Mouse (Mus musculus): ENCODE data around the gene Rassf3. TPM values are rescaled to one million over a fixed set of nuclear protein-coding genes. Genes with fewer than 3 reads are reported as not detected.
A peak's percentile ranks its signal among the peaks of the same experiment; 100 is the strongest.

Rassf3 gene
- total RNA-seq, 4 experiments from 2014 or later = 43.2 to 52.0 (median 45.0) TPM

DNA sequence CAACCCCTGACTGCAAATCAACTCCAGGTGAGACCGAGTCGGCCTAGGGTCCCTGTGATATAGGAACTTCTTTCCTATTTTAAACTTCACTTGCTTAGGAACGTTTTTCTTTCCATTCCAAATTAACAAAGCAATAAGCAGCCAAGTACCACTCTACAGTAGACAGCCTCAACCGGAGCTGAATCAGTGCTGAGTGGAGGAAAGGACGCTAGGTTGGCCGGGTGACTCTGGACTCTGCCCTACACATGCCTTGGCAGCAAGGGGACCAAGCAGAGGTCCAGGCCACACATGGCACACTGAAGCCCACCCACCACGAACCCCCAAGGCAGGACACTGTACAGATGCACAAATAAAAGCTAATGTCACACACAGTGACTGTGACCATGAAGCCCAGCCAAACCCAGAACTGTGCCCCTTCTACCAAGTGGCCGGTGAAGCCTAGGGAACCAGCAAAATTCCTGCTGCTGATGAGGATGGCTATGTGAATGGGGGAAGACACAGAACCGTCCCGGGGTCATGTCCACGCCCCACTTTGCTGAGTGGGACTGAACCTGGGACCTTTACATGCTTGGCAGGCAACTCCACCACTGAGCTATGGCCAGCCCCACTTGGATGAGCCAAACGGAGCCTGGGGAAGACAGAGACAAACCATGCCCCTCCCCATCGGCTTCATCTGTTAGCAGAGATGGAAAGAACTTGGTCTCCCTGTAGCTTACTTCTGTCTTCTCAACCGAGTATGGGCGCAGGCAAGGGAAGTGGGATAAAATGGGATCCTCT is 45.2 kb downstream of the Rassf3 start:
- DNase-seq (ENCODE audit: low spot score in 2 of 2) = no peak

DNA sequence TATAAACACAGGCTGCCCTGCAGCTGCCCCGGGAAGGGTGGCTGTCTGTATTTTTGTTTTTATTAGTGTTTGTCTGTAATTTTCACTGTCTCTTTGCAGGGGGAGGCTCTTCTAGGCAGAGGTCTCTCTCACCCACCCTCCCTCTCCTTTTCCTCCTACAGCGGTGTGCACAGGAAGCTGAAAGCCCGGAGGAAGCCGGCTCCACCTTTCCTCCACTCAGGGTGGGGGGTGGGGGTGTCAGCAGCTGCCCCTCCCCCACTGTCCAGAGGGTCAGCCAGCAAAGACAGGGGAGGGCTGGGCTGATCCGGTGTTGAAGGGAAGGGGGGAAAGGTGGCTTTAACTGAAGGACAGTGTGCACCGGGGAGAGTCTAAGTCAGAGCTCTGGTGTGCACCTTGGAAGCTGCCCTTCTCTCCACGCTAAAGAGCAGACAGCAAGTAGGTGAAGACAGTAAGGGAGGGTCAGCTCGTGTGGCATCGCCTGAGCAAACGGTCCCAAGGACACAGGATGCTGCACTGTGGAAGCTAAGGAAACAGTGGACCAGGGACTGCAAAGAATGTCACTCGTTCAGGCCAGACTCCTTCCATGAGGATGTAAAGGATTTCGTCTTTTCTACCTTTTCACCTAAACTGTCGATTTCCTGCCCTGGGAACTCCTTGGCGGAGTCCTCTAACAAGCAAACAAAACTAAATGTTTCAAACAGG is 46.0 kb downstream of the Rassf3 start:
- DNase-seq (ENCODE audit: low spot score in 2 of 2) = no peak

DNA sequence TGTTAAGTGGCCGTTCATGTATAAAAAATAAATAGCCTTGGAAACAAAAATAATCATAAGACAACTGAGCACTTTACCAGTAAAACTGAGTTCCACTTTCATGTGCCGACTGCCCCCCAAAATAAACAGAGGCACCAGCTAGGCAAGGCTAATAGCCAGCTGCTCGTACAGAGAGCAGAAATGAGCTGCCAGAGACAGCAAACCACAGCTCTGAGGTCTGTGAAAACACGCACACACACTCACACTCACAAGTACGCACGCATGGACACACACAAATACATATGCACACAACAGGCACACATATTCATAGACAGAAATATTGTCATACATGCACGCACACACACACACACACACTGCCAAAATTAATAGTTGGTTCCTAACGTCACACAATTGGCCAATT is 46.6 kb downstream of the Rassf3 start:
- no peak for DNase-seq (ENCODE audit: low spot score in 2 of 2)

DNA sequence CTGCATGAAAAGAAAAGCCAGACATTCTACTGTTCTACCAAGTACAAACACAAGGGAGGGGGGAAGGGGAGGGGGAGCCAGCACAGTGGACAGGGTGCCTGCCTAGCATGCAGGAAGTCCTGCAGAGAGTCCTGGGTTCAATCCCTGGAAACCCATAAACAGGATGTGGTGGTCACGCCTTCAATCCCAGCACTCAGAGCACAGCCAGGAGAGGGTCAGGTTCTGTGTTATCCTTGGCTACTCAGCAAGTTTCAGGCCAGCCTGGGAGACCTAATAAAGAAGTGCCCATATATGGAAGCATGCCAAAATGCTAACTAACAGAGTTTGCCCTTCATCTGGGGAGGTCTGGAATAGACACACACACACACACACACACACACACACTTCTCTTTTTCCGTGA is 47.1 kb downstream of the Rassf3 start:
- no peak for DNase-seq (ENCODE audit: low spot score in 2 of 2)

DNA sequence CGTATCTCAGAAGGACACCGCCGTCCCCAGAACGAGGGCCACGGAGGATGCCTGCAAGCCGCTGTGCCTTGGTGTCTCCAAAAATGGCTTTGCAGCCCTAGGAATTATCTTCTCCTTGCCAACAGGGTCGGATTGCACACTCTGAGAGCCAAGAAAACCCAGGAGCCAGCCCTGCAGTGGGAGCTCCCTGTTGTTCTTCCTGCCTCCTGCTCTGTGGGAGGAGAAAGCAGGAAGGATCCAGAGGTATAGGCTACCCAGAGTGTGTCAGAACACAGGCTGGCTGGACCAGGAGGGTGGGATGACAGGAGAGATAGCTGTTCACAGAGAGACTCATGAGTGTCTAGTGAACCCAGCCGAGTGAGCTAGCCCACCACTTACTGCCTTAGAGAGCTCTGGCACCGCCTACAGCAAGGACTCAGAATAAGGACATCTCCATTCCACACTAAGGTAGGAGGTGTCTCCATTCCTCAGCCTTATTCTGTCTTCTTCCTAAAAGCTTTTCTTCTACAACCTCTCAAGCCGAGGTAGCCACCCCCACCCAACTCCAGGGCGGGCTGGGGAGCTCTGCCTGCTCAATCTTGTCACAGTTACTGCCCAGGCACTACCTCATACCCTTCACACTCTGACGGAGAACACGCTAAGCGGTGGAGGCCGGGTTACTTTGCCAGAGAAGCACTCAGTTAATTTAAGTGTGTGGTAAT is 48.0 kb downstream of the Rassf3 start:
- peak in 1 of 2 experiments; percentile 80 for DNase-seq (ENCODE audit: low spot score in 2 of 2)

DNA sequence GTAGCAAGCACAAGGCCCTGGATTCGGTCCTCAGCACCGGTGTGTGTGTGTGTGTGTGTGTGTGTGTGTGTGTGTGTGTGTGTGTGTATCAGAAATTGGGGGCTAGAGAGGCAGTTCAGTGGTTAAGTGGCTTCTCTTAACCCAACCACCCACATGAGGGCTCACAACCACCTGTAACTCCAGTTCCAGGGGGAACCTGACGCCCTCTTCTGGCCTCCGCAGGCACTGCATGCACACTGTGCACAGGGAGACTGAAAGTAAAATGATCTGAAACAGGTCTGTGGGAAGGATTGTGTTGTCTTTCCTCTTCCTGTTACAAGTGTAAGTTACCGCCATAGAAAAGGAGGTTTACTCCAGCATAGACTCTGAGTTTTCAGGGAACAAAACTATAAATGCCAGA is 49.0 kb downstream of the Rassf3 start:
- DNase-seq (ENCODE audit: low spot score in 2 of 2) = no peak

DNA sequence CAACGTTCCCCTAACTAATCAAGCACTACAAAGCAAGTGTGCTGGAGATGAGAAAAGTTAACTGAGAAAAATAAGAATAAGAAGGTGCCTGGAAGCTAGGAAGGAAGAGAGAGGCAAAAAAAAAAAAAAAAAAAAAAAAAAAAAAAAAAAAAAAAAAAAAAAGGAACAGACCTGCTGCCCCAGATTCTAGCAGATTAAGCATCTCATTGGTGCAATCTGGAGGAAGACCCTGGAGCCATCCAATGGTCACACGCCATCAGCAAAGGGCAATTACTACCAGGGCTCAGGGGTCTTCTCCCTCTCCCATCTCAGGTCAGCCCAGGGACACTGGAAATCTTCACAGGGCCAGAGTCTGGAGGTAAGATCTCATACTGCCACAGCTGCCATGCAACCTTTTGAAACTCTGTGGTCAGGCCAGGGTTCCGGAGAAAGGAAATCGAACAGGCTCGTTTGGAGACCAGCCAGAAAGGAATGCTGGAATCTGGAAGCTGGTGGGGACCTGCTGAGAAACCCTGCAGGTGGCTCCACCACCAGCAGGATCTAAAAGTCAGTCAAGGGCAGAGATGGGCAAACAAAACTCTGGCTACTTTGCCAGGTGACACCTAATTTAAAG is 49.6 kb downstream of the Rassf3 start:
- DNase-seq (ENCODE audit: low spot score in 2 of 2) = no peak

DNA sequence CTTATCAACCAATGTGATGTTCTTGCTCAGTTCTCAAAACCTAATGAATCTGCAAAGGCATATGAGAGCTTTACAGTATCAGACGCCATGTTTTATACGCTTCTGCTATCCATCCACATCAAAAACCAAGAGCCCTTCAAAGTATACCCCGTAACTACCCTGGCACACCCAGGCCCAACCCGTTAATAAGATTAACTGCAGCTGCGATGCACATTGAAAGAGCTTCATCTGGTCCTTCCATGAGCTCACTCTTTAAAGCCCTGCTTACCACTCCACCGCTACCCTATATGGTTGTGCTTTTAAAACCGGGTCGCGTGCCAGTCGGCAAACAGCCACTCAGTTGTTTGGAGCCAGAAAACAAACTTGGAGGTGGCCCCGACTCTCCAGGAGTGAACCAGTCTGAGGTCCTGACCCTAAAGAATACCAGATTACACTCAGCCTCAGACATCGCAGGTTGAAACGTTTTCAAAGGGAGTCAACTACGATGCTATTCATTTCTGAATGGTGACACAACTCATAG is 50.6 kb downstream of the Rassf3 start:
- DNase-seq (ENCODE audit: low spot score in 2 of 2) = no peak

DNA sequence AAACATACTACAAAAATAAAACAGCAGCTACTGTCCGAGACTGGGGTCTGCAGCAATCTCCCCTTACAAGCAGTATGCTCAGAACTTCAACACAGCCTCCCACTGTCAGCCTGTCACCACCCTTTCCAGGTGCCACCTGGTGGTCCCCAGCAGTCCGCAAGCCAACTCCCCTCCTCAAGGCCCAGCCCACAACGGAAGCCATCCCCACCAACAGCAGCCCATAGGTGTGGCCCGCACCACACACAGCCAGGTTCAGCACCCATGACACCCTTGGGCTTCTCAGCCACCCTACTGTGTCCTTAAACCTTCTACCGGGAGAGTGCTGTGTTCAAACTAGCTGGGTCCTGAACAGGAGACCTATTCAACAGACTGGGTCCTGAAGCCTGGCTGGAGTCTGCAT is 51.1 kb downstream of the Rassf3 start:
- DNase-seq (ENCODE audit: low spot score in 2 of 2) = no peak

DNA sequence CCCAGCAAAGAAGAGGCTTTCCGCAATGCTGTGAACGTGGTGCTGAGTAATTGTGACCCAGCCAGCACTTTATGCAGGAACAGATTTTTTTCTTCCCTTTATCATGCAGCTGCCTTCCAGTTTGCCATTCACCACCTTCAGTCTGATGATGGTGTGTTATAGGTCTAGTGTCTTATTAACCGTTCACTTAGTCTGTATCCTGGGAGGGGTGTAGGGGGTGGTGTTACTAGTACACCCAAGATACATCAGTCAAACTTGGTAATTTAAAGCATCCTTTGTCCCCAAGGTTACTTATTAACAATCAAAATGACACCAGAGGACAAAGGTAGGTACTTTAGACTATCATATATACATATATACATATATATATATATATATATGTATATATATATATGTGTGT is 51.7 kb downstream of the Rassf3 start:
- DNase-seq (ENCODE audit: low spot score in 2 of 2) = no peak

DNA sequence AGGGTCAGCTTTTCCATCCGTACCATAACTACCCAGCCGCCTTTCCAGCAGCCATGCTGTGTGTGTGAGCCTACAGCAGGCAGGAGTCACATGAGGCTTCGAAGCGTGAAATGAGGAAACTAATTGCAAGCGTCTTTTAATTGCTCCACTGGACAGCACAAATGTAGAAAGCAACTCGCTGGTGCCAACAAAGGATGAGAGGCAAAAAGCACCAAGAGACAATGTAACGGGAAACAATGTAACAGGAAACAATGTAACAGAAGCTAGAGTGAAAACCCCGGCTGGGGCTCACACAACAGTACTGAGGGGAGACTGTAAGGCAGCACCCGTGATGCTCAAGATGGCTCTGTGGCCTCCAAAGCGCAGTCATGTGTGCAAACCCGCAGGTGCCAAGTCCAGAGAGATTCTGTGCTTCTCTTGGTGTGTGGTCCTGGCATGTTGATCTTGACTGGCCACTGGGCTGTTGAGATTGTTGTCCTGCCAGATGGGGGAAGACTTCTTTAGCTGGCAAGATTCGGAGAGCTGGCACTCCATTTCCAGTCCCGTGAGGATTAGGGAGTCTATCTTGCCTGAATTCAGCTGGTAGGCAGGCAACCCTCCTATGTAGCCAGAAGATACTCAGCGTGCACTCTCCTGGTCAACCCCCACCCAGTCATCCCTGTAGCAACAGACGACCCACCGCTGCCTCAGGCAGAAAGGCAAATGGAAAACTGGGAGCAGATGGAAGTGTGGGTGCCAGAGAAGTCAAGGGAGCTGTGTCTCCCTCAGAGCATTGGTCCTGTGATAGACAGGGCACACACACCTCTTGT is 52.4 kb downstream of the Rassf3 start:
- DNase-seq (ENCODE audit: low spot score in 2 of 2) = no peak

DNA sequence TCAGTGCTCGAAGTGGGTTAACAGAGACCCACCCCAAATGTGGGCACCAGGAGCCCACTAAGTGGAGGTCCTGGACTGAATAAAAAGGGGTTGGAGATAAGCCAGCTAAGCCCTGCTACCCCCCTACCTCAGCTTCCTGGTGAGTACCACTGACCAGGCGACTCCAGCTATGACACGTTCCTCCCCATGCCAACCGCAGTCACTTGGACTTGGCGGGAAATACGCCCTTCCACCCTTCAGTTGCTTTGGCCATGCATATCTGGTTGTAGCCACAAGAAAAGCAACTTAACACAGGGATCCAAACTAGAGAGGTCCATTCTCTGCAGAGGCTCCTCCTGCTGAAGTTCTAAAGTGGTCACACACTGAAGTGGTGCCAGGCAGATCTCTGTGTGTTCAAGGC is 53.9 kb downstream of the Rassf3 start:
- no peak for DNase-seq (ENCODE audit: low spot score in 2 of 2)

DNA sequence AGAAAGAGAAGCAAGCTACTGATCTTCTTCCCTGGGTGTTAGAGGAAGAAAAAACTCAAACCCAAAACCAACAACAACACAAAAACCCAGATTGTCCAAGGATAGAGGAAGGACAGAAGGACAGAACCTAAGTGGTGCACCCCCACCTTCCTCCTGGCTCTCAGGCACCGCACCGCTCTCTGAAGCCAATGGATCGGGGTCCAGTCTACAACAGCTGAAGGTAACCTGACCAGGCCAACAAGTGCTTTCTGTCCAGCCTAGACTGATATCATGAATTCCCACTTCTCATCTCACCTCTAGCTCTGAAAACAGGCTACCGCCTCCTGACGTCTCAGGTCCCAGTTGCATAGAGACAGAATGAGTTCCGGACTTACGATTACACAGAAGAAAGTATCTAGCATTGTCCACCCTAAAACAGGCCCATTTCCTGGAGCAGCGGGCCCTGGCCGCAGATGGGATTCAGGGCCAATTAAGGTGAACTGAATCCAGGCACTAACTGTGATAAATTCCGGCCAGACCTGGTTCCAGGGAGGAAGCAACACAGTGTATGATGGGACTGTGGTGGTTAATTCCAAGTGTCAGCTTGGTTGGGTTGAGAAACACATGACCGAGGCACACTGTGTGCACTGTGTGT is 54.4 kb downstream of the Rassf3 start:
- DNase-seq (ENCODE audit: low spot score in 2 of 2) = no peak

DNA sequence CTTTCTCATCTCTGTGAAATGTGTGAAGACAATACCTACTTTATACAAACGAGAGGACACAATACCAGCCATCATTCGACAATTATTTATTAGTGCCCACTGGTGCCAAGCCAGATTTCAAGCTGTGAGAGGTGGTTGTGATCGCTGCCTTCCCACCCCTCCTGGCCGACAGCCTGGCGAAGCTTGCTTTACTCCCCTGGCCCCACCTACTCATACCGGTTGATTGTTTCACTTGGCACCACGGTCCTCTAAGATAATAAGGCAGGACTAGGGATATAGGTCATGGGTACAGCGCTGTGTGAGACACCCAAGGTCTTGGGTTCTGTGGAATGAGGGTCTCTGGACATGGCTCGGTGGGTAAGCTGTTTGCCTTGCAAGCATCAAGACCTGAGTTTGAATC is 55.1 kb downstream of the Rassf3 start:
- no peak for DNase-seq (ENCODE audit: low spot score in 2 of 2)

DNA sequence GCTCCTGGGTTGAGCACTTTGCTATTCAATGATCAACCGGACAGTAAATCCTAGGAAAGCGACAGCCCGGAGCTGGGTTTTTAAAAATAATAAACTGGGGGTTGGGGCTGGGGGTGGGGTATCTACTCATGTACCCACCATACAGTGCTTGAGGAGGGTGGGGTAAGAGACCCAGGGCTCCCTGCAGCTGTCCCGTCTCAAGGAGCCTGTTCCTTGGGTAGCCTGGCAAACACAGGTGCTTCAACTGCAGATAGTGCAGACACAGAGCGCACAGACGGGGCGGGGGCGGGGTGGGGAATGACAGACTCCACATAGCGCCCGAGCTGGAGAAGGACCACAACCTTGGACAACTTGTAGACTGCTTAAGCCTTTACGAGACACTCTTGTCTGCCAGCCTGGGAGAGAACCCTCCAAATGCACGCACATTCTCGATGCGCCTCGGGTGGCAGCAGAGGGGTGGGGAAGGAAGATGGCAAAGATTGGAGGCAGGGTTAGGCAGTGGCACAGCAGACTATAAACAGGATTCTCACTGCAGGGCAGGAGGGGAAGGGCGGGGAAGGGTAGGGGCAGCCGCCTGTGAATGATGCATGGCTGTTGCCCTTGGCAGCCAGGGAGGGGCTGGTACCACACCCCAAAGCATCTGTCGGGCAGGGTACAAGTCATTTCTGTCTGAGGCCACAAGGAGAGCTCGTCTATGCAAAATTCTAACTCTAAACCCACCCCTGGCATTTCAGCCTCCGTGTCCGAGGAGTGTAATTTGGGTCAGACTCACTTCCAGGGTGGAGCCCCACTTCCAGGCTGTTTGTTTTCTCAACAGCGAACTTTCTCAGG is 56.3 kb downstream of the Rassf3 start:
- DNase-seq (ENCODE audit: low spot score in 2 of 2) = no peak

DNA sequence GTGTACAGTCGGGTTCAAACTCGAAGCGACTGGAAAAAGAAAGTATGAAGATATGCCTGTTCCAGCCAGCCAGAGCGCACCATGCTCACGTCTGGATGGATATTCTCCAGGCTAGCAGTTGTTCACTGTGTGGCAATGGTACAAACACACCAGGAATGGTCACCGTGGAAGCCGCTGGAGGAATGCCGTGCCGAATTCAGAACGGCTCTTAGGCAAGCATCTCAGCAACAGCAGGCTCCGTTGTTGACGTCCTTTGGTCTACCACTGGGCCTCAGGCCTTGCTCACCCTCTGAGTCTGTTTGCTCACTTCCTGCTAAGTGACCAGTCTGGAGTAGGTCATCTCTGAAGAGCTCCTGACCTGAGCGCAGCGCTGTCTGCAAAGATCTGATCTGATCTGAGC is 57.3 kb downstream of the Rassf3 start:
- no peak for DNase-seq (ENCODE audit: low spot score in 2 of 2)

DNA sequence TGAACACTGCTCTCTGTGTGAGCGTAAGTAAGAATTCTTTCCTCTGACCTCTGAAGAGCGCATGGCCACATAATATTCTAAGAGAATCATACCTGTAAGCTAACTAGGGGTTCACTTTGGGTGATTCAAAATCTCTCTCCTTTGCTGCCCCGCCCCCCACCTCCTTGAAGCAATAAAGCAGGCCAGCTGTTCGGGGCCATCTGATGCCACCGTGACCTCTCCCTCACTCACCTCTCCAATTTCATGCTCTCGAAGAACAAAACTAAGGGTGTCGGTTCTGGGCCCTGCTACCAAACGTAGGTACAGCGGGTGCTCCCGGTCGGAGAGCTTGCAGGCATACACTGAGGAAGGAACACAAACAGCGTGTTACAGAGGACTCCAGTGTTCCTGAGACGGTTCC is 62.0 kb downstream of the Rassf3 start:
- no peak for DNase-seq (ENCODE audit: low spot score in 2 of 2)

DNA sequence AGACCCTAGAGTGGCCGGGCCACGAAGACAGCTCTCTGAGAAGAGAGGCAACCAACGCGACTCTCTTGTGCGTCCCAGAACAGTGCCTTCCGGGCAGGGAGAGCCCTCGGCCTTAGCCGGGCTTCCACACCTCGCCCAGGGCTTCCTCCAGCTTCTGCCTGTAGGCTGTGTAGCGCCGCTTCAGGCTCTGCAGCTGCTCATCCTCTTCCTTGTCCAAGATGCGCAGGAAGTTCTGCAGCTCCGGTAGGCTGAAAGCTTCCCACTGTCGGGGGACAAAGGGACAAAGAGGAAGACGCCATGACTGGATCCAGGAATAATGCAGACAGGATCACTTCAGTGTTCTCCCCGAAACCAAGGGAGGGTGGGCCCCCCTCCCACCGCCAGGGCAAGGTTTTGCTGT is 63.3 kb downstream of the Rassf3 start:
- no peak for DNase-seq (ENCODE audit: low spot score in 2 of 2)

DNA sequence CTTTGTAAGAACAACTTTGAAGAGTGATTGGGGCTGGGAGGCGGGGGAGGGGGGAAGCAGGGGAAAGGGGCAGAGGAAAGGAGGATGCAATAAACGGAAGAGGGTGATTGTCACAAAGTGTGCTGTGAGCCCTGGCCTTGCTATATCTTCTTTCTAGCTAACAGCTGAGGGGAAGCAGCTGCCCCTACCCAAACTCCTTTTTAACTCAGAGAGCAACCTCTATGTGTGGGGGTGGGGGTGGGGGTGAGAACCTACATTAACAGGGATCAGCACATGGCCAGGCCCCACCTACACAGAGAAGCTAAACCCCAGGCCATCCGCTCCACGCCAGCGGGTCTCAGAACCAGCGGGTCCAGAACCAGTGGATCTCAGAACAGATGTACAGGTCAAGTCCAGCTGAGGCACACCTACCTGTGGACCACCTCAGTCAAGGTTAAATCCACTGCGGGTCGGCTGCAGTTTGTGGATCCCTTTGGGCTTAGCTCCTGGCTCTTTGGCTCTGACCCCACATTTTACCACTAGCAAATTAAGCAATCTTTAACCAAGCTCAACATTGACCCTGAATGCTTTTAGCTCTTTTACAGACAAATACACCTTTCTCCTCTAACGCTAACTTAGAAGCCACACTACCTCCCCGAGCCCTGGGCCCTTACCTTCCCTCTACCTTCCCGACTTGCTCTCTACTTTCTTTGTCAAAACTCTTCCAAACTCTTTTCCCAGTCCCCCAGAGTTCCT is 64.3 kb downstream of the Rassf3 start:
- no peak for DNase-seq (ENCODE audit: low spot score in 2 of 2)
